Mouse (Mus musculus) mouse embryonic stem cell (cell line): ENCODE results near the gene Sfxn1.

Experiments
- in situ Hi-C, 2 experiments: fragments of 300-500 bp; cut with MboI; formaldehyde crosslinking; loops; 1 replicate in 1 of 2; 3 replicates in 1 of 2; pipeline ENCODE4 v1.14.3; 2019 to 2020; ENCODE audit warnings: low sequenced_read_pairs in 2 of 2, low pct_unique_long_range_greater_than_20kb in 1 of 2, mixed read lengths in 1 of 2; ENCODE audit not compliant: unreplicated experiment in 1 of 2

Sfxn1 gene

GRCm38 (mm10) chr13:54073491-54073890 is 1.8 kb downstream of the Sfxn1 start:
- in situ Hi-C loops: loop anchor here in 1 of 2 experiments (25.0 kb wide), 1 partner anchor 286 kb away; no protein-coding TSS in a partner anchor

GRCm38 (mm10) chr13:54075416-54075815 is 3.7 kb downstream of the Sfxn1 start:
- in situ Hi-C loops: no loop called here

- in situ Hi-C loops: no loop called here
These were observed 4.4 kb downstream of the Sfxn1 start for GRCm38 (mm10) chr13:54076051-54076450.

- in situ Hi-C loops: no loop called here
These were observed 5.2 kb downstream of the Sfxn1 start for GRCm38 (mm10) chr13:54076762-54077460.

GRCm38 (mm10) chr13:54077470-54078174 is 6.0 kb downstream of the Sfxn1 start:
- in situ Hi-C loops: no loop called here

- in situ Hi-C loops: no loop called here
These were observed 8.4 kb downstream of the Sfxn1 start for GRCm38 (mm10) chr13:54079782-54080759.

- in situ Hi-C loops: no loop called here
These were observed 9.1 kb downstream of the Sfxn1 start for GRCm38 (mm10) chr13:54080785-54081184.

- in situ Hi-C loops: no loop called here
These were observed 11.3 kb downstream of the Sfxn1 start for GRCm38 (mm10) chr13:54082946-54083345.

GRCm38 (mm10) chr13:54084178-54084577 is 12.5 kb downstream of the Sfxn1 start:
- in situ Hi-C loops: no loop called here

- in situ Hi-C loops: no loop called here
These were observed 13.2 kb downstream of the Sfxn1 start for GRCm38 (mm10) chr13:54084826-54085225.

GRCm38 (mm10) chr13:54085266-54085665 is 13.6 kb downstream of the Sfxn1 start:
- in situ Hi-C loops: no loop called here

GRCm38 (mm10) chr13:54091719-54092118 is 20.1 kb downstream of the Sfxn1 start:
- in situ Hi-C loops: no loop called here

- in situ Hi-C loops: no loop called here
These were observed 22.7 kb downstream of the Sfxn1 start for GRCm38 (mm10) chr13:54094349-54094748.

GRCm38 (mm10) chr13:54094963-54095362 is 23.3 kb downstream of the Sfxn1 start:
- in situ Hi-C loops: no loop called here

- in situ Hi-C loops: no loop called here
These were observed 24.1 kb downstream of the Sfxn1 start for GRCm38 (mm10) chr13:54095721-54096120.

- in situ Hi-C loops: no loop called here
These were observed 25.6 kb downstream of the Sfxn1 start for GRCm38 (mm10) chr13:54097227-54097626.

- in situ Hi-C loops: no loop called here
These were observed 26.1 kb downstream of the Sfxn1 start for GRCm38 (mm10) chr13:54097797-54098196.

GRCm38 (mm10) chr13:54101031-54101820 is 29.6 kb downstream of the Sfxn1 start:
- in situ Hi-C loops: no loop called here
